Mouse (Mus musculus) forebrain, embryonic 12.5 days (tissue): ENCODE data around the gene C530008M17Rik. TPM values are rescaled to one million over a fixed set of nuclear protein-coding genes. Genes with fewer than 3 reads are reported as not detected.
A peak's percentile ranks its signal among the peaks of the same experiment; 100 is the strongest.

Experiments used
- ATAC-seq: fragments of 200-750 bp; cut with Nextera tagmentation; 2 replicates; pipeline ENCODE4 v1.8.0; 2017; ENCODE audit warnings: moderate TSS enrichment; ENCODE audit not compliant: low FRiP score
- H3K27ac ChIP-seq: fragments of 300-500 bp; sonication (generic); 2 replicates; pipeline ENCODE4 v1.5.1; 2016; ENCODE audit warnings: mild to moderate bottlenecking
- H3K27me3 ChIP-seq: fragments of 300-500 bp; sonication (generic); 2 replicates; pipeline ENCODE4 v1.6.1; 2016; ENCODE audit warnings: mild to moderate bottlenecking
- H3K36me3 ChIP-seq: fragments of 300-500 bp; sonication (generic); replicated peaks from 2 replicates; pipeline ENCODE4 v1.6.1; 2016; ENCODE audit warnings: mild to moderate bottlenecking
- H3K4me1 ChIP-seq: fragments of 300-500 bp; sonication (generic); 2 replicates; pipeline ENCODE4 v1.6.1; 2016
- H3K4me2 ChIP-seq: fragments of 300-500 bp; sonication (generic); 2 replicates; pipeline ENCODE4 v1.6.1; 2016; ENCODE audit warnings: mild to moderate bottlenecking, moderate library complexity
- H3K4me3 ChIP-seq: fragments of 300-500 bp; sonication (generic); replicated peaks from 2 replicates; pipeline ENCODE4 v1.5.1; 2016; ENCODE audit warnings: mild to moderate bottlenecking
- H3K9ac ChIP-seq: fragments of 300-500 bp; sonication (generic); 2 replicates; pipeline ENCODE4 v1.6.1; 2016; ENCODE audit warnings: mild to moderate bottlenecking
- H3K9me3 ChIP-seq: fragments of 300-500 bp; sonication (generic); 2 replicates; pipeline ENCODE4 v1.6.1; 2016
- WGBS: fragments of 180-500 bp; shearing (Covaris S2); methylation state at CpG from one replicate; pipeline ENCODE4 v1.1.7; 2016; 5-methylcytosine and 5-hydroxymethylcytosine counted together
- polyA plus RNA-seq: library from polyadenylated mRNA; unstranded; fragments of >200 nt; fragmentation: Nextera tagmentation; extraction: Ambion mirVana; gene quantifications from 2 replicates; pipeline ENCODE4 v1.2.1, GENCODE M21; 2016

Gene C530008M17Rik
- polyA plus RNA-seq, 1 experiment from 2014 or later = 83.5 TPM

- WGBS = 64% methylated on average over 10 of the region's 10 CpGs
- peaks cover 45% of the 10 kb centered on the region for H3K36me3 ChIP-seq
- ATAC-seq = peak; percentile 71
- peaks cover 36% of the 10 kb centered on the region for H3K4me1 ChIP-seq
- no peaks in the 10 kb centered on the region for H3K27me3 ChIP-seq
- peaks cover 4% of the 10 kb centered on the region; the same call in 1 of the 2 replicates for H3K9me3 ChIP-seq
- H3K4me3 ChIP-seq = no peak overlapping the region
- H3K9ac ChIP-seq = no peak overlapping the region; the same call in 1 of the 2 replicates
- H3K4me2 ChIP-seq = peak overlapping the region; percentile 9; the same call in 1 of the 2 replicates
- H3K27ac ChIP-seq = peak overlapping the region; percentile 74
These were observed 106.9 kb downstream of the C530008M17Rik start for GRCm38 (mm10) chr5:76763148-76763701.

GRCm38 (mm10) chr5:76763731-76764130 lies 107.4 kb downstream of the C530008M17Rik start:
- H3K27ac ChIP-seq = peak overlapping the region; percentile 74
- no peak for ATAC-seq
- peaks cover 35% of the 10 kb centered on the region for H3K4me1 ChIP-seq
- WGBS = 63% methylated on average over 6 of the region's 6 CpGs
- peak overlapping the region; percentile 9; the same call in 1 of the 2 replicates for H3K4me2 ChIP-seq
- no peaks in the 10 kb centered on the region for H3K27me3 ChIP-seq
- no peak overlapping the region for H3K4me3 ChIP-seq
- no peak overlapping the region for H3K9ac ChIP-seq
- peaks cover 45% of the 10 kb centered on the region for H3K36me3 ChIP-seq
- peaks cover 4% of the 10 kb centered on the region; the same call in 1 of the 2 replicates for H3K9me3 ChIP-seq

- Histone ChIP-seq H3K9ac (no peak overlapping the region), H3K27ac (no peak overlapping the region), H3K36me3 (peaks cover 39% of the 10 kb centered on the region), H3K27me3 (no peaks in the 10 kb centered on the region), H3K4me1 (peaks cover 11% of the 10 kb centered on the region), H3K4me3 (no peak overlapping the region), H3K4me2 (no peak overlapping the region), H3K9me3 (peaks cover 4% of the 10 kb centered on the region; the same call in 1 of the 2 replicates)
- no peak for ATAC-seq
- WGBS = 78% methylated on average over 3 of the region's 3 CpGs
These were observed 112.7 kb downstream of the C530008M17Rik start for GRCm38 (mm10) chr5:76769014-76769413.

GRCm38 (mm10) chr5:76769572-76769971 lies 113.3 kb downstream of the C530008M17Rik start:
- no peak for ATAC-seq
- peaks cover 4% of the 10 kb centered on the region; the same call in 1 of the 2 replicates for H3K9me3 ChIP-seq
- H3K9ac ChIP-seq = no peak overlapping the region
- peaks cover 38% of the 10 kb centered on the region for H3K36me3 ChIP-seq
- H3K4me3 ChIP-seq = no peak overlapping the region
- peaks cover 5% of the 10 kb centered on the region for H3K4me1 ChIP-seq
- H3K27ac ChIP-seq = no peak overlapping the region
- H3K27me3 ChIP-seq = no peaks in the 10 kb centered on the region
- WGBS = 90% methylated on average over 15 of the region's 15 CpGs
- H3K4me2 ChIP-seq = no peak overlapping the region

- Histone ChIP-seq H3K27me3 (no peaks in the 10 kb centered on the region), H3K27ac (no peak overlapping the region), H3K9ac (no peak overlapping the region), H3K4me1 (0 out of 2 replicates have a peak, but pooled peaks cover 3% of the 10 kb centered on the region), H3K4me3 (no peak overlapping the region), H3K36me3 (peaks cover 24% of the 10 kb centered on the region), H3K9me3 (no peaks in the 10 kb centered on the region), H3K4me2 (no peak overlapping the region)
- WGBS = 93% methylated on average over 5 of the region's 5 CpGs
- ATAC-seq = no peak
These were observed 115.1 kb downstream of the C530008M17Rik start for GRCm38 (mm10) chr5:76771371-76771770.

GRCm38 (mm10) chr5:76772831-76773230 lies 116.5 kb downstream of the C530008M17Rik start:
- Histone ChIP-seq H3K4me1 (0 out of 2 replicates have a peak, but pooled peaks cover 3% of the 10 kb centered on the region), H3K4me3 (no peak overlapping the region), H3K27me3 (no peaks in the 10 kb centered on the region), H3K36me3 (peaks cover 13% of the 10 kb centered on the region; the same call in 1 of the 2 replicates), H3K9ac (no peak overlapping the region), H3K27ac (no peak overlapping the region), H3K4me2 (no peak overlapping the region), H3K9me3 (no peaks in the 10 kb centered on the region)
- 56% methylated on average over 4 of the region's 4 CpGs for WGBS
- no peak for ATAC-seq

- 83% methylated on average over 9 of the region's 9 CpGs for whole genome bisulfite sequencing
- H3K9me3 ChIP-seq = no peaks in the 10 kb centered on the region
- no peak overlapping the region for H3K9ac ChIP-seq
- H3K27me3 ChIP-seq = no peaks in the 10 kb centered on the region
- H3K4me1 ChIP-seq = peaks cover 4% of the 10 kb centered on the region
- ATAC-seq = no peak
- no peak overlapping the region for H3K4me3 ChIP-seq
- peaks cover 13% of the 10 kb centered on the region; the same call in 1 of the 2 replicates for H3K36me3 ChIP-seq
- H3K27ac ChIP-seq = no peak overlapping the region
- H3K4me2 ChIP-seq = no peak overlapping the region
These were observed 117.3 kb downstream of the C530008M17Rik start for GRCm38 (mm10) chr5:76773492-76774158.

- WGBS = 25% methylated on average over 14 of the region's 14 CpGs
These were observed 122.8 kb downstream of the C530008M17Rik start for GRCm38 (mm10) chr5:76779094-76779615.

GRCm38 (mm10) chr5:76781943-76782342 lies 125.6 kb downstream of the C530008M17Rik start:
- Histone ChIP-seq H3K4me1 (peaks cover 57% of the 10 kb centered on the region), H3K9me3 (no peaks in the 10 kb centered on the region), H3K36me3 (no peaks in the 10 kb centered on the region), H3K27ac (peak overlapping the region; percentile 97), H3K4me2 (peak overlapping the region; percentile 22), H3K4me3 (no peak overlapping the region), H3K27me3 (no peaks in the 10 kb centered on the region), H3K9ac (0 out of 2 replicates have a peak overlapping the region, but pooled peaks have one; percentile 3)
- 0 out of 2 replicates have a peak, but pooled peaks have one; percentile 1 for ATAC-seq
- 78% methylated on average over 13 of the region's 13 CpGs for WGBS

More at GRCm38 (mm10) chr5:76779094-76779615, 122.8 kb downstream of the C530008M17Rik start:
- H3K4me3 ChIP-seq = no peak overlapping the region
- no peak overlapping the region for H3K9ac ChIP-seq
- ATAC-seq = no peak
- H3K36me3 ChIP-seq = 0 out of 2 replicates have a peak, but pooled peaks cover 4% of the 10 kb centered on the region
- H3K4me2 ChIP-seq = peak overlapping the region; percentile 24; the same call in 1 of the 2 replicates
- no peaks in the 10 kb centered on the region for H3K27me3 ChIP-seq
- H3K9me3 ChIP-seq = no peaks in the 10 kb centered on the region
- peak overlapping the region; percentile 63; the same call in 1 of the 2 replicates for H3K27ac ChIP-seq
- peaks cover 48% of the 10 kb centered on the region for H3K4me1 ChIP-seq

GRCm38 (mm10) chr5:76782414-76783103 lies 126.2 kb downstream of the C530008M17Rik start:
- Histone ChIP-seq H3K4me1 (peaks cover 57% of the 10 kb centered on the region), H3K4me2 (peak overlapping the region; percentile 22), H3K4me3 (no peak overlapping the region), H3K9ac (peak overlapping the region; percentile 3; the same call in 1 of the 2 replicates), H3K9me3 (no peaks in the 10 kb centered on the region), H3K27ac (peak overlapping the region; percentile 97), H3K36me3 (0 out of 2 replicates have a peak, but pooled peaks cover under 1% of the 10 kb centered on the region), H3K27me3 (no peaks in the 10 kb centered on the region)
- ATAC-seq = peak; percentile 86
- WGBS = 21% methylated on average over 7 of the region's 7 CpGs

- 8% methylated on average over 8 of the region's 8 CpGs for WGBS
- H3K27me3 ChIP-seq = no peaks in the 10 kb centered on the region
- peak overlapping the region; percentile 22; the same call in 1 of the 2 replicates for H3K4me2 ChIP-seq
- no peak overlapping the region for H3K9ac ChIP-seq
- H3K9me3 ChIP-seq = no peaks in the 10 kb centered on the region
- H3K36me3 ChIP-seq = peaks cover 5% of the 10 kb centered on the region; the same call in 1 of the 2 replicates
- H3K4me3 ChIP-seq = no peak overlapping the region
- peak overlapping the region; percentile 97 for H3K27ac ChIP-seq
- H3K4me1 ChIP-seq = peaks cover 57% of the 10 kb centered on the region
- peak; percentile 45 for ATAC-seq
These were observed 126.8 kb downstream of the C530008M17Rik start for GRCm38 (mm10) chr5:76783104-76783441.
